Mouse (Mus musculus): Measurements from ENCODE around the gene Mup19.
"Not testable (repeated sequence)": the region's sequence is repeated elsewhere in the genome, so short reads cannot be mapped to it uniquely, and the experiment has no call there.

GRCm38 (mm10) chr4:61808926-61809325 lies 26.9 kb upstream of the Mup19 start:
- TF ChIP-seq CTCF (conservative IDR thresholded peaks at IDR 0.05; ENCODE audit: low read length); POU5F1 (IDR thresholded peaks at IDR 0.05; ENCODE audit: borderline replicate concordance, low read length): not testable (repeated sequence)

All from E14TG2a.4 (cell line).